ENCODE assay signal across 24 mouse cellular contexts in genomic region chr3:5497756-5498155, GRCm38 (mm10).
DNase-seq lines count a peak whose midpoint lies in the region; ATAC-seq lines count a peak whose summit lies in the region.
"Had no signal": no experiment of that assay in that cellular context is flagged by ENCODE, and none has a peak within 500 bp of the region (broad histone marks: within the 10 kb centered on the region; RNA-seq: fewer than 3 reads in every experiment).

No protein-coding gene starts in this region.

- no peak overlapping the region for H3K4me3 ChIP-seq in kidney, embryonic 15.5 days (replicated peaks)
- no peak overlapping the region for H3K4me3 ChIP-seq in kidney, embryonic 14.5 days (ENCODE audit: low read length)
- H3K4me3 ChIP-seq: embryonic facial prominence, embryonic 10.5 days; embryonic facial prominence, embryonic 12.5 days; forebrain, embryonic 13.5 days; forebrain, embryonic 15.5 days had no signal

- no peak overlapping the region for H3K9ac ChIP-seq in kidney, embryonic 15.5 days
- no peak overlapping the region for H3K9ac ChIP-seq in kidney, embryonic 14.5 days (ENCODE audit: low read depth, low read length)
- H3K9ac ChIP-seq: embryonic facial prominence, embryonic 12.5 days; forebrain, embryonic 13.5 days; forebrain, embryonic 15.5 days had no signal

- no peaks in the 10 kb centered on the region for H3K36me3 ChIP-seq in kidney, embryonic 15.5 days
- no peaks in the 10 kb centered on the region for H3K36me3 ChIP-seq in kidney, embryonic 14.5 days (ENCODE audit: control insufficient read depth, insufficient read depth, low read length)
- H3K36me3 ChIP-seq: embryonic facial prominence, embryonic 10.5 days; embryonic facial prominence, embryonic 12.5 days; forebrain, embryonic 15.5 days; G1E had no signal

- H3K27me3 ChIP-seq in kidney, embryonic 15.5 days, result no peaks in the 10 kb centered on the region
- no peaks in the 10 kb centered on the region for H3K27me3 ChIP-seq in kidney, embryonic 14.5 days (ENCODE audit: control insufficient read depth, insufficient read depth, low read length)
- H3K27me3 ChIP-seq: CH12.LX; embryonic facial prominence, embryonic 12.5 days; forebrain, embryonic 13.5 days; forebrain, embryonic 15.5 days had no signal

- no peaks in the 10 kb centered on the region for H3K4me1 ChIP-seq in kidney, embryonic 15.5 days
- no peaks in the 10 kb centered on the region for H3K4me1 ChIP-seq in kidney, embryonic 14.5 days (ENCODE audit: control insufficient read depth, insufficient read depth, low read length)
- H3K4me1 ChIP-seq: embryonic facial prominence, embryonic 10.5 days; embryonic facial prominence, embryonic 12.5 days; forebrain, embryonic 13.5 days; forebrain, embryonic 15.5 days had no signal

- no peak overlapping the region for H3K27ac ChIP-seq in kidney, embryonic 15.5 days
- H3K27ac ChIP-seq in kidney, embryonic 14.5 days (ENCODE audit: low read depth, low read length), result no peak overlapping the region
- H3K27ac ChIP-seq: embryonic facial prominence, embryonic 10.5 days; embryonic facial prominence, embryonic 12.5 days; forebrain, embryonic 13.5 days; forebrain, embryonic 15.5 days had no signal

- H3K4me2 ChIP-seq in kidney, embryonic 15.5 days, result no peak overlapping the region
- no peak overlapping the region for H3K4me2 ChIP-seq in kidney, embryonic 14.5 days (replicated peaks; ENCODE audit: low read depth, low read length)
- H3K4me2 ChIP-seq: embryonic facial prominence, embryonic 12.5 days; forebrain, embryonic 13.5 days; forebrain, embryonic 15.5 days had no signal

- ATAC-seq in kidney, embryonic 15.5 days (replicated peaks; ENCODE audit: low FRiP score), result no peak
- no peak for ATAC-seq in kidney, embryonic 14.5 days (ENCODE audit: low FRiP score, low TSS enrichment)
- ATAC-seq: activated CD4-positive, CD25-positive, alpha-beta regulatory T cell, adult 4 months; CD4-positive, CD25-positive, alpha-beta regulatory T cell, adult 4 months; forebrain, embryonic 13.5 days; forebrain, embryonic 15.5 days; Patski had no signal

- H3K9me3 ChIP-seq in kidney, embryonic 15.5 days (replicated peaks), result no peaks in the 10 kb centered on the region
- H3K9me3 ChIP-seq in kidney, embryonic 14.5 days (ENCODE audit: control insufficient read depth, low read length), result no peaks in the 10 kb centered on the region
- H3K9me3 ChIP-seq: embryonic facial prominence, embryonic 10.5 days; embryonic facial prominence, embryonic 12.5 days; forebrain, embryonic 13.5 days; forebrain, embryonic 15.5 days; G1E had no signal

- DNase-seq in kidney, adult 11 months, result peak; percentile 9
- DNase-seq in kidney, adult 18-20 months, result no peak
- DNase-seq in kidney, adult 8-10 months, result peak; percentile 3 to 9
- DNase-seq in kidney, postnatal 14 days, result peak; percentile 4
- DNase-seq: adrenal gland, adult 8-10 months; adrenal gland, postnatal 14 days; adrenal gland, postnatal 36 days; B cell, adult 2 months; cerebellum, adult 11-12 months; cerebellum, adult 2 months; cerebellum, adult 9-10 months; cerebellum, postnatal 10 days; cerebellum, postnatal 25 days had no signal
